Mouse (Mus musculus): ENCODE measurements around the gene Tceanc2.

- no peak for TF ChIP-seq RCOR1 (conservative IDR thresholded peaks at IDR 0.05; ENCODE audit: low read depth, low read length)
- TF ChIP-seq POLR2A (IDR thresholded peaks at IDR 0.05; ENCODE audit: low read depth, low read length), result no peak
Measured at GRCm38 (mm10) chr4:107180746-107181145, 1.8 kb upstream of the Tceanc2 start.

Measured in CH12.LX (cell line).